ENCODE assay signal across 25 mouse cellular contexts in the genomic region with DNA sequence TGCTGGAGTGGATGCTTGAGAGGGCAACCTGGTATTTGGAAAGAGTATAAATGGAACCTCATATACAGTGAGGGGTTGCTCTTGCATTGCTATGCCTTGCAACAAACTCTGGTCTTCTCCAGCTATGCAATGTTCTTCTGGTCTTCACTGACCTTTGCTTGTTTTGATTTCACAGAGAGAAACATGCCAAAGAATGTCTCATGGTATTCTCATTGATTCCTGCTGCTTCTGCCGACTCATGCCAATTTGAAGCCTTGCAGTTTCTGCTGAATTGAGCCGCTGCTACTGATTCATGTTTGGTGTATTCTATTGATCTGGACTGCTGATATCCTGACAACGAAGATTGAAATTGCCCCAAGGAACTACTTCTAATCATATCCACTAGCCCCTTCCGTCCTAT. TPM values are rescaled to one million over a fixed set of nuclear protein-coding genes. Genes with fewer than 3 reads are reported as not detected.
A peak's percentile ranks its signal among the peaks of the same experiment; 100 is the strongest.
DNase-seq lines count a peak whose midpoint lies in the region; ATAC-seq and TF ChIP-seq lines count a peak whose summit lies in the region.
"Had no signal": no experiment of that assay in that cellular context is flagged by ENCODE, and none has a peak within 500 bp of the region (broad histone marks: within the 10 kb centered on the region; RNA-seq: fewer than 3 reads in every experiment).

No protein-coding gene starts in this region.

- TF ChIP-seq CTCF in liver, adult 2 months (IDR thresholded peaks at IDR 0.05; ENCODE audit: low read depth, low read length), result no peak
- no peak for TF ChIP-seq CTCF in lung, postnatal 0 days (IDR thresholded peaks at IDR 0.05)

- no peak for ATAC-seq in lung, postnatal 0 days
- no peak for ATAC-seq in hindbrain, embryonic 12.5 days (ENCODE audit: low FRiP score)
- ATAC-seq: activated CD4-positive, CD25-positive, alpha-beta regulatory T cell, adult 4 months; CD4-positive, CD25-positive, alpha-beta regulatory T cell, adult 4 months; Patski had no signal

- H3K27ac ChIP-seq in liver, adult 2 months (replicated peaks; ENCODE audit: insufficient read depth, low read depth, low read length), result no peak overlapping the region
- no peak overlapping the region for H3K27ac ChIP-seq in lung, postnatal 0 days (ENCODE audit: low read length)
- H3K27ac ChIP-seq in hindbrain, embryonic 12.5 days, result no peak overlapping the region

- no peak overlapping the region for H3K9ac ChIP-seq in liver, adult 2 months (ENCODE audit: low read depth, low read length)
- H3K9ac ChIP-seq in lung, postnatal 0 days (replicated peaks; ENCODE audit: low read depth), result no peak overlapping the region
- H3K9ac ChIP-seq in hindbrain, embryonic 12.5 days, result no peak overlapping the region

- TF ChIP-seq POLR2A in liver, adult 2 months (IDR thresholded peaks at IDR 0.05; ENCODE audit: extremely low read depth, insufficient read depth, low read length), result no peak

- no peaks in the 10 kb centered on the region for H3K9me3 ChIP-seq in lung, postnatal 0 days (ENCODE audit: low read length)
- H3K9me3 ChIP-seq in hindbrain, embryonic 12.5 days (replicated peaks), result no peaks in the 10 kb centered on the region; the same call in 1 of the 2 replicates
- H3K9me3 ChIP-seq: G1E had no signal

- no peak for TF ChIP-seq EP300 in lung, postnatal 0 days (IDR thresholded peaks at IDR 0.05)

- no peaks in the 10 kb centered on the region for H3K36me3 ChIP-seq in liver, adult 2 months (ENCODE audit: control insufficient read depth, insufficient read depth, low read length)
- H3K36me3 ChIP-seq in lung, postnatal 0 days (ENCODE audit: insufficient read depth, low read length), result no peaks in the 10 kb centered on the region
- no peaks in the 10 kb centered on the region for H3K36me3 ChIP-seq in hindbrain, embryonic 12.5 days
- H3K36me3 ChIP-seq: G1E had no signal

- DNase-seq in liver, adult 2 months (ENCODE audit: extremely low read depth, low read depth, low spot score), result peak; percentile 81
- DNase-seq in liver (no peak), NIH3T3 (ENCODE audit: low read depth) (peak; percentile 51), adipocyte (ENCODE audit: low spot score) (peak; percentile 46)
- peak; percentile 14 for DNase-seq in lung, postnatal 0 days (ENCODE audit: low spot score)
- DNase-seq in lung, postnatal 4 days, result no peak
- DNase-seq in natural killer cell, adult 2 months (ENCODE audit: low spot score in 2 of 2), result no peak
- DNase-seq: adrenal gland, adult 2 months; adrenal gland, adult 8-10 months; adrenal gland, postnatal 10 days; adrenal gland, postnatal 14 days; adrenal gland, postnatal 25 days; adrenal gland, postnatal 36 days; B cell, adult 2 months; cerebellum, adult 11 months; cerebellum, adult 11-12 months; cerebellum, adult 18-20 months; cerebellum, adult 2 months had no signal

- peaks cover 2% of the 10 kb centered on the region; the same call in 1 of the 2 replicates for H3K4me1 ChIP-seq in liver, adult 2 months (ENCODE audit: control insufficient read depth, insufficient read depth, low read length)
- H3K4me1 ChIP-seq in lung, postnatal 0 days (ENCODE audit: insufficient read depth, low read depth, low read length), result no peaks in the 10 kb centered on the region
- no peaks in the 10 kb centered on the region for H3K4me1 ChIP-seq in hindbrain, embryonic 12.5 days

- H3K79me2 ChIP-seq in liver, adult 2 months (ENCODE audit: control insufficient read depth, insufficient read depth, low read length), result no peaks in the 10 kb centered on the region

- WGBS in liver, adult 2 months, result 27% methylated on average over 4 of the region's 4 CpGs
- 78% methylated on average over 4 of the region's 4 CpGs for WGBS in lung, postnatal 0 days
- 76% methylated on average over 4 of the region's 4 CpGs for WGBS in hindbrain, embryonic 12.5 days

- H3K4me2 ChIP-seq in lung, postnatal 0 days (replicated peaks; ENCODE audit: low read depth, low read length), result no peak overlapping the region
- no peak overlapping the region for H3K4me2 ChIP-seq in hindbrain, embryonic 12.5 days (replicated peaks)

- H3K27me3 ChIP-seq in liver, adult 2 months (ENCODE audit: control insufficient read depth, insufficient read depth, low read length), result no peaks in the 10 kb centered on the region
- H3K27me3 ChIP-seq in lung, postnatal 0 days (replicated peaks; ENCODE audit: insufficient read depth, low read length), result no peaks in the 10 kb centered on the region
- no peaks in the 10 kb centered on the region for H3K27me3 ChIP-seq in hindbrain, embryonic 12.5 days
- H3K27me3 ChIP-seq: CH12.LX, Patski had no signal

- no peak overlapping the region for H3K4me3 ChIP-seq in liver, adult 2 months (ENCODE audit: insufficient read depth, low read depth, low read length)
- H3K4me3 ChIP-seq in lung, postnatal 0 days (ENCODE audit: low read depth, low read length), result no peak overlapping the region
- H3K4me3 ChIP-seq in hindbrain, embryonic 12.5 days, result no peak overlapping the region

RNA-seq across cellular contexts. Expression of gene Stard13, which starts 60.0 kb away (rescaled TPM):
- 21.3 and 25.0 TPM in 2 replicates for total RNA-seq in liver, adult 2 months (2014; rRNA removed)
- 7.8 and 7.9 TPM in 2 replicates for polyA plus RNA-seq in liver, adult 2 months (2012; rRNA removed)
- polyA plus RNA-seq in lung, postnatal 0 days (2015; fragmentation: Nextera tagmentation; extraction: Ambion mirVana), result 19.1 and 20.8 TPM in 2 replicates
- 6.5 and 7.3 TPM in 2 replicates for polyA plus RNA-seq in hindbrain, embryonic 12.5 days (2016; fragmentation: Nextera tagmentation; extraction: Ambion mirVana)
- total RNA-seq: MEL had no signal
- polyA plus RNA-seq: activated CD4-positive, CD25-positive, alpha-beta regulatory T cell, adult 4 months; CD4-positive, CD25-positive, alpha-beta regulatory T cell, adult 4 months; G1E had no signal

Comparison
In these comparisons a context has a peak if more than half of its experiments do, and no peak if none do; other contexts are left out.
1. DNase-seq: peak in liver, adult 2 months (single experiment), lung, postnatal 0 days (single experiment), NIH3T3 (single experiment) and adipocyte (single experiment); none in liver (single experiment), lung, postnatal 4 days (0 of 2) and natural killer cell, adult 2 months (0 of 2).